Mouse (Mus musculus) heart, adult 2 months (tissue): ENCODE data around the gene Mak.

Experiments used
- CTCF ChIP-seq: fragments of 200-600 bp; IDR thresholded peaks from 2 replicates; pipeline ENCODE4 v1.8.1; 2022; ENCODE audit warnings: antibody characterized with exemption, mild to moderate bottlenecking, moderate library complexity
- EP300 ChIP-seq: fragments of 200-500 bp; IDR thresholded peaks from 2 replicates; pipeline ENCODE4 v1.6.1; 2011; ENCODE audit warnings: low read depth, low read length, control low read depth; ENCODE audit not compliant: insufficient read depth
- POLR2A ChIP-seq: fragments of 200-500 bp; IDR thresholded peaks from 2 replicates; pipeline ENCODE4 v1.6.1; 2011; ENCODE audit warnings: mild to moderate bottlenecking, low read depth, low read length, control low read depth; ENCODE audit not compliant: insufficient read depth

GRCm38 (mm10) chr13:41020494-41020893 is 59.0 kb downstream of the Mak start:
- no peak for TF ChIP-seq POLR2A
- TF ChIP-seq CTCF: no peak
- no peak for TF ChIP-seq EP300
